Mouse (Mus musculus): ENCODE results near the gene Taldo1.

- TF ChIP-seq POLR2A (IDR thresholded peaks at IDR 0.05; ENCODE audit: borderline replicate concordance, extremely low read depth, low read depth, low read length) (no peak), CTCF (IDR thresholded peaks at IDR 0.05; ENCODE audit: insufficient read depth, low read length) (no peak)
Measured at GRCm38 (mm10) chr7:141392552-141393222, 688 bp downstream of the Taldo1 start.

All from lung, adult 2 months (tissue).